Mouse (Mus musculus): ENCODE measurements at regions not wholly inside any gene's neighbourhood (a gene's known extent, or its start where the extent isn't known, plus 50 kb on each side); places are given as distances from the start of the nearest gene placed in this dataset.

DNA sequence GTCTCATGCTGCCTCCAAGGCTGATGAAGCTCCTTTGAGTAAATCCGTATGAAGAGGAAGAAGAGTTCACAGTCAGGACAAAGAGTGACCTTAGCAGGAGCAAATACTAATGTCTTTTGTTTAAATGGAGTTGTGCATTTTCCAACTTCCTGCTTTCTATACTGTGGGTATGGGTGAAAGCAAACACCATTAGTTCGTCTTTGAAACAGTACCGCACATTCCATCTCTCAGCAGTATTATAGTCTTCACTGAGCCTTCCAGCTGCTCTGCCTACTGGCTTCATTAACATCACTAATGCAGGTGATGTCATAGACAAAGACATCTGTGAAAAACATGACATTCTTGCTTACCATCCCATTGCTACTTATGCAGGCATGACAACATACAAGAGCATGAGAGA is 62.7 kb upstream of the Arhgap11a start:
- Histone ChIP-seq H3K4me1 (ENCODE audit: control insufficient read depth, insufficient read depth, low read length) (no peaks in the 10 kb centered on the region), H3K36me3 (ENCODE audit: control insufficient read depth, insufficient read depth) (no peaks in the 10 kb centered on the region), H3K9ac (ENCODE audit: low read length) (no peak overlapping the region), H3K27ac (ENCODE audit: low read length) (no peak overlapping the region), H3K9me3 (replicated peaks; ENCODE audit: control insufficient read depth, low read length) (no peaks in the 10 kb centered on the region), H3K4me2 (ENCODE audit: low read depth, low read length) (no peak overlapping the region), H3K4me3 (ENCODE audit: low read length) (no peak overlapping the region), H3K27me3 (ENCODE audit: control insufficient read depth, insufficient read depth, low read length) (no peaks in the 10 kb centered on the region)
- 70% methylated on average over 3 of the region's 3 CpGs for WGBS
- no peak for ATAC-seq (replicated peaks; ENCODE audit: extremely low read depth, insufficient read depth, low FRiP score)

DNA sequence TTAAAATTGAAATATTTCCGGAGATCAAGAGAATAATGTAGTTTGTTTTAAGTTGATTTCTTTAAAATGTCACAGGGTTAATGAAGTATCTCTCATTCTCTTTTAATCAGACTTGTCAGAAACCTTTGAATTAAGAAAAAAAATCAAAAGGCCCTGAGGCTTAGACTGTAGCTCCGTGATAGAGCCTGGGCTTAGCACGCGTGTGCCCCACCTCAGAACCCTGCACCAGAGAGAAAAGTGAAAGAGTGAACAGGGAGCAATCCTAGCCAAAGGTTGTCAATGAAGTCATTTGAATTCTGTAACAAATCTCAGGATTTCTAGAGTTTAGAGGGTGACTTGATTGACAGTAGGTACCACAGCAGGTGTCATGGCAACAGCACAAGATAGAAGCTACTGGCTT is 61.0 kb upstream of the Arhgap11a start:
- H3K27me3 ChIP-seq (ENCODE audit: control insufficient read depth, insufficient read depth, low read length): no peaks in the 10 kb centered on the region
- no peak overlapping the region for H3K4me2 ChIP-seq (ENCODE audit: low read depth, low read length)
- H3K36me3 ChIP-seq (ENCODE audit: control insufficient read depth, insufficient read depth): no peaks in the 10 kb centered on the region
- no peak overlapping the region for H3K4me3 ChIP-seq (ENCODE audit: low read length)
- H3K4me1 ChIP-seq (ENCODE audit: control insufficient read depth, insufficient read depth, low read length): no peaks in the 10 kb centered on the region
- no peak overlapping the region for H3K9ac ChIP-seq (ENCODE audit: low read length)
- WGBS: 92% methylated on average over 4 of the region's 4 CpGs
- H3K9me3 ChIP-seq (replicated peaks; ENCODE audit: control insufficient read depth, low read length): no peaks in the 10 kb centered on the region
- H3K27ac ChIP-seq (ENCODE audit: low read length): no peak overlapping the region
- ATAC-seq (replicated peaks; ENCODE audit: extremely low read depth, insufficient read depth, low FRiP score): no peak

DNA sequence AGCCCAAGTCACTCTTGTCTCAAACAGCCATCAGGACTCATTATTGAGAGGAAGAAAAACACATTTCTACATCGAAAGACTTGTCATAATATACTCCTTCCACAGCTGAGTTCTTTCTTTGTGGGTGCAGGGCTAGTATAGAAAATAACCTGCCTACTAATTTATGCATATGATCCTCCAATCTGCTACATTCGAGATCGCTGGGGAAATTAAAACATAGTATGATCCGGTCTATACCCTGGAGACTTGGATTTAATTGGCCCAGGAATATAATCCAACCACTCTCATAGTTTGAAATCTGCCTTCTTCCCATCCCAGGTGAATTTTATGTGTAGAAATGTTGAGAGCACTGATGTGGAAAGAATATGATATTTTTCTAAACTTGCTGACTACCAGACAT is 60.2 kb upstream of the Arhgap11a start:
- Histone ChIP-seq H3K27ac (ENCODE audit: low read length) (no peak overlapping the region), H3K9me3 (replicated peaks; ENCODE audit: control insufficient read depth, low read length) (no peaks in the 10 kb centered on the region), H3K9ac (ENCODE audit: low read length) (no peak overlapping the region), H3K27me3 (ENCODE audit: control insufficient read depth, insufficient read depth, low read length) (no peaks in the 10 kb centered on the region), H3K4me2 (ENCODE audit: low read depth, low read length) (no peak overlapping the region), H3K4me3 (ENCODE audit: low read length) (no peak overlapping the region), H3K36me3 (ENCODE audit: control insufficient read depth, insufficient read depth) (no peaks in the 10 kb centered on the region), H3K4me1 (ENCODE audit: control insufficient read depth, insufficient read depth, low read length) (no peaks in the 10 kb centered on the region)
- 85% methylated on average over 4 of the region's 4 CpGs for WGBS
- ATAC-seq (replicated peaks; ENCODE audit: extremely low read depth, insufficient read depth, low FRiP score): no peak

DNA sequence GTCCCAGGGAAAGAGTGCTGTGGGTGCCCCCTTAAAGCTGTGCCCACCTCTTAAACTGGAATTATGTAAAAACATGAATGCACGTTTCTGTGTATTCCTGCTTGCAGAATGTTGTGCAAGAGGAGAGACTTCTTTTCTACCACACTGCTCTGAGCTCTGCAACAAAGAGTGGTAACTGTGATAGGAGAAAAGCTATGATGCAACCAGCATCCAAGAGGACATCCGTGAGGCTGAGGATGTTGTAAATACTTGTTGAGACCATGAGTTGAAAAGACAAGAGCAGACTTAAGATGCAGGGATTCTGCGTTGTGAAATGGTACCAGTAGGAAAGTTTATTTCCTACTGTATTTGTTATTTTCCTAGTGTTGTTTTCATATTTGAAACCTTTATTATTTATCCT is 56.0 kb upstream of the Arhgap11a start:
- H3K27me3 ChIP-seq (ENCODE audit: control insufficient read depth, insufficient read depth, low read length): no peaks in the 10 kb centered on the region
- ATAC-seq (replicated peaks; ENCODE audit: extremely low read depth, insufficient read depth, low FRiP score): no peak
- no peak overlapping the region for H3K4me2 ChIP-seq (ENCODE audit: low read depth, low read length)
- H3K27ac ChIP-seq (ENCODE audit: low read length): no peak overlapping the region
- no peak overlapping the region for H3K4me3 ChIP-seq (ENCODE audit: low read length)
- 67% methylated on average over 3 of the region's 3 CpGs for WGBS
- no peak overlapping the region for H3K9ac ChIP-seq (ENCODE audit: low read length)
- no peaks in the 10 kb centered on the region for H3K36me3 ChIP-seq (ENCODE audit: control insufficient read depth, insufficient read depth)
- H3K9me3 ChIP-seq (replicated peaks; ENCODE audit: control insufficient read depth, low read length): no peaks in the 10 kb centered on the region
- H3K4me1 ChIP-seq (ENCODE audit: control insufficient read depth, insufficient read depth, low read length): peaks cover 5% of the 10 kb centered on the region

DNA sequence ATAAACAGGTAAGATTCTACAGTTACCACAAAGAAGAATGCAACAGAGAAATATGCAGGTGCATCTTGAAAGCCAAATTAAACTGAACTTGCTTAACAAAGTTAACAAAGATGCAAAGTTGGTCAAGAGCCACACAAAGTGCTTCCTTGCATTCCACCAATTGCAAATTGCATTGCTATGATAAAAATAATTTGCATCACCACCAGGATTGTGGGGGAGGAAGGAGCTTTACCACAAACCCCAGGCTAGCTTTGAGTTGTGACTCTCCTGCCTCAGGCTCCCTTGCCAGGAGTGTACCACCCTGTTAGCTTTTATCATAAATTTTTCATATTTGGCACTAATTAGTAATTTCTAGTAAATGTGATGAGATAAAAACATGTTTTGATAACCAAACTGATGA is 55.4 kb upstream of the Arhgap11a start:
- Histone ChIP-seq H3K9ac (ENCODE audit: low read length) (no peak overlapping the region), H3K27me3 (ENCODE audit: control insufficient read depth, insufficient read depth, low read length) (no peaks in the 10 kb centered on the region), H3K36me3 (ENCODE audit: control insufficient read depth, insufficient read depth) (no peaks in the 10 kb centered on the region), H3K9me3 (replicated peaks; ENCODE audit: control insufficient read depth, low read length) (no peaks in the 10 kb centered on the region), H3K4me2 (ENCODE audit: low read depth, low read length) (no peak overlapping the region), H3K4me1 (ENCODE audit: control insufficient read depth, insufficient read depth, low read length) (peaks cover 5% of the 10 kb centered on the region), H3K27ac (ENCODE audit: low read length) (no peak overlapping the region), H3K4me3 (ENCODE audit: low read length) (no peak overlapping the region)
- ATAC-seq (replicated peaks; ENCODE audit: extremely low read depth, insufficient read depth, low FRiP score): no peak

DNA sequence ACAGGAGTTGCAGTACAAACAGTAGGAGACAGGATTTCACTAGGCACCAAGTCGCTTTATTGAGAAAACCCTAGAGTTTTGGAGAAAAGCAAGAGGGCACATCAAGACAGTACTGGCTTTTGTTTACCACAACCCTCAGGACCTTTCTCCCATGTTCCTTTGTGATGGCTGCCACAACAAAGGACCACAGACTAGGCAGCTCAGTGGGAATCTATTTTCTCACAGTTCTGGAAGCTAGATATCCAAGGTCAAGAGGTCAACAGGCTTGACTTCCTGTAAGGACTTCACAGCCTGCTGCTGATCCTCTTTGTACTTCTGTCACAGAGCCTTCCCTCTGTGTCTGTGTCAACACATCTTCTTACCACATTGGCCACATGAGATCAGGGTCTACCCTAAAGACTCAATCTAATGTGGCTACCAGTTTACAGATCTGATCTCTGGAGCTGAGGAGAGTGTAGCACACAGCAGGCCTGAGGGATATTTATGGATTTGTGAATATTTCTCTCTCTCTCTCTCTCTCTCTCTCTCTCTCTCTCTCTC is 54.6 kb upstream of the Arhgap11a start:
- Histone ChIP-seq H3K36me3 (ENCODE audit: control insufficient read depth, insufficient read depth) (no peaks in the 10 kb centered on the region), H3K4me2 (ENCODE audit: low read depth, low read length) (no peak overlapping the region), H3K27me3 (ENCODE audit: control insufficient read depth, insufficient read depth, low read length) (no peaks in the 10 kb centered on the region), H3K9me3 (replicated peaks; ENCODE audit: control insufficient read depth, low read length) (no peaks in the 10 kb centered on the region), H3K9ac (ENCODE audit: low read length) (no peak overlapping the region), H3K27ac (ENCODE audit: low read length) (no peak overlapping the region), H3K4me3 (ENCODE audit: low read length) (no peak overlapping the region), H3K4me1 (ENCODE audit: control insufficient read depth, insufficient read depth, low read length) (peaks cover 5% of the 10 kb centered on the region)
- 62% methylated on average over 1 of the region's 1 CpGs for WGBS
- ATAC-seq (replicated peaks; ENCODE audit: extremely low read depth, insufficient read depth, low FRiP score): 0 out of 2 replicates have a peak, but pooled peaks have one; percentile 32

DNA sequence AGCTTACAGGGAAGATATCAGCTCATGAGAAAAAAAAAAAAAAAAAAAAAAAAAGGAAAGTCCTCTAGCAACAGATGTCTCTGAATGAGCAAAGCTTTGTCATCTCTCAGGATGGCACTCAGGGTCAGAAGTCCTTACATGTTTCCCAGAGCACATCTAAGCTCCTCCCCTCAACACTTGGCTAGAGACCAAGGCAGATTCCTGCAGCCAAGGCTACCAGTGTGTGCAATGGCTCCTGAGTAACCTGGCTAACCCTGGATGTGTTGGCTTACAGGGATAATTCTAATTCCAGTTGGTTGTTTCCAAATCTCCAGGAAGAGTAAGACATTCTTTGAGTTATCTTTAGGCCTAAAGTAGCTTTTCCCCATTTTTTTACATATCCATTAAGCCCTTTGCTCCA is 53.9 kb upstream of the Arhgap11a start:
- no peaks in the 10 kb centered on the region for H3K27me3 ChIP-seq (ENCODE audit: control insufficient read depth, insufficient read depth, low read length)
- no peaks in the 10 kb centered on the region for H3K9me3 ChIP-seq (replicated peaks; ENCODE audit: control insufficient read depth, low read length)
- H3K9ac ChIP-seq (ENCODE audit: low read length): no peak overlapping the region
- no peak overlapping the region for H3K4me2 ChIP-seq (ENCODE audit: low read depth, low read length)
- H3K36me3 ChIP-seq (ENCODE audit: control insufficient read depth, insufficient read depth): no peaks in the 10 kb centered on the region
- no peak overlapping the region for H3K4me3 ChIP-seq (ENCODE audit: low read length)
- H3K4me1 ChIP-seq (ENCODE audit: control insufficient read depth, insufficient read depth, low read length): peaks cover 5% of the 10 kb centered on the region
- no peak overlapping the region for H3K27ac ChIP-seq (ENCODE audit: low read length)
- no peak for ATAC-seq (replicated peaks; ENCODE audit: extremely low read depth, insufficient read depth, low FRiP score)

DNA sequence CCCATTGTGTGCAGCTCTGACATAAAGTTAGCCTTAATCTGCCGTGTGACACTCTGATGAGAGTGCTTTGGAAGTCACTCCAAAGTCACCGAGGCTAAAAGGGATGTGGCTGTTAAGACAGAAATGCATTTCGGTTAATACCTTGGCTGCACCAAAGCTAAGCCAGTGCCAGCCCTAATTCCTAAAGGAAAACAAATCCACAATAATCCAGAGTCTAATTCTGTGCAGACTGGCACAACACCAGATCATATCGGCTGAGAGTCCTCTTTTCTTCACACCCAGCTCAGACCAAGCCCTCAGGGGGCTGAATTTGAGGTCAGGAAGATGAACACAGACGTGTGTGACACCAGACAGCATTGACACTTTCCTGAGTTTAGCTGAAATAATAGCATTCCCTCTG is 52.0 kb upstream of the Arhgap11a start:
- Histone ChIP-seq H3K9ac (ENCODE audit: low read length) (no peak overlapping the region), H3K27me3 (ENCODE audit: control insufficient read depth, insufficient read depth, low read length) (no peaks in the 10 kb centered on the region), H3K4me3 (ENCODE audit: low read length) (no peak overlapping the region), H3K36me3 (ENCODE audit: control insufficient read depth, insufficient read depth) (no peaks in the 10 kb centered on the region), H3K27ac (ENCODE audit: low read length) (no peak overlapping the region), H3K9me3 (replicated peaks; ENCODE audit: control insufficient read depth, low read length) (no peaks in the 10 kb centered on the region), H3K4me1 (ENCODE audit: control insufficient read depth, insufficient read depth, low read length) (peaks cover 5% of the 10 kb centered on the region), H3K4me2 (ENCODE audit: low read depth, low read length) (no peak overlapping the region)
- 40% methylated on average over 5 of the region's 5 CpGs for WGBS
- no peak for ATAC-seq (replicated peaks; ENCODE audit: extremely low read depth, insufficient read depth, low FRiP score)

DNA sequence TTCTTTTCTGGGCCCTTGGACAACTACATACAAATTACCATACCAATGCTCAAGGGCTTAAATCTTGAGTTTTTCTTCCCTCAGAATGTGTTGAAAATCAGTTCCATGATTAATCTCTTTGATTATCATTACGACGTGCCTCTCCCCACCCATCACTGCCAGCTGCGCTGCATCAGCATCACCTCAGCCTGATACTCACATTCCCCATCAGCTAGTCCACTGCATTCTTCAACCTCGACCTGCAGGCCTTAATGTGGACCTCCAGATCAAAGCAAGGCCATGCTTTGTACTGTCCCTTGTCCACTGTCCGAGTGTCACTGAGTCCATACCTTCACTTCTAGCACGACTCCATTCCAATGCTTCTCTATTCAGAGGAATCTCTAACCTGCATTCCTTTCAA is 50.3 kb upstream of the Arhgap11a start:
- 49% methylated on average over 6 of the region's 6 CpGs for WGBS
- Histone ChIP-seq H3K9ac (ENCODE audit: low read length) (no peak overlapping the region), H3K4me1 (ENCODE audit: control insufficient read depth, insufficient read depth, low read length) (peaks cover 5% of the 10 kb centered on the region), H3K27me3 (ENCODE audit: control insufficient read depth, insufficient read depth, low read length) (no peaks in the 10 kb centered on the region), H3K4me3 (ENCODE audit: low read length) (no peak overlapping the region), H3K36me3 (ENCODE audit: control insufficient read depth, insufficient read depth) (no peaks in the 10 kb centered on the region), H3K4me2 (ENCODE audit: low read depth, low read length) (no peak overlapping the region), H3K27ac (ENCODE audit: low read length) (no peak overlapping the region), H3K9me3 (replicated peaks; ENCODE audit: control insufficient read depth, low read length) (no peaks in the 10 kb centered on the region)
- ATAC-seq (replicated peaks; ENCODE audit: extremely low read depth, insufficient read depth, low FRiP score): no peak

All from heart, embryonic 16.5 days (tissue).